Mouse (Mus musculus): ENCODE data around the gene Ano2.

Gene Ano2

GRCm38 (mm10) chr6:125743203-125744100 is 53.2 kb downstream of the Ano2 start:
- DNase-seq (ENCODE audit: low spot score) = no peak

- no peak for DNase-seq (ENCODE audit: low spot score)
Measured at GRCm38 (mm10) chr6:125747322-125747930, 57.2 kb downstream of the Ano2 start.

- DNase-seq (ENCODE audit: low spot score) = no peak
Measured at GRCm38 (mm10) chr6:125748646-125749045, 58.4 kb downstream of the Ano2 start.

GRCm38 (mm10) chr6:125762851-125763519 is 72.8 kb downstream of the Ano2 start:
- no peak for DNase-seq (ENCODE audit: low spot score)

- DNase-seq (ENCODE audit: low spot score) = no peak
Measured at GRCm38 (mm10) chr6:125773256-125773655, 83.0 kb downstream of the Ano2 start.

- no peak for DNase-seq (ENCODE audit: low spot score)
Measured at GRCm38 (mm10) chr6:125776291-125776690, 86.1 kb downstream of the Ano2 start.

- DNase-seq (ENCODE audit: low spot score) = no peak
Measured at GRCm38 (mm10) chr6:125802954-125803353, 112.7 kb downstream of the Ano2 start.

GRCm38 (mm10) chr6:125803364-125804011 is 113.3 kb downstream of the Ano2 start:
- no peak for DNase-seq (ENCODE audit: low spot score)

- no peak for DNase-seq (ENCODE audit: low spot score)
Measured at GRCm38 (mm10) chr6:125808996-125809649, 118.9 kb downstream of the Ano2 start.

- no peak for DNase-seq (ENCODE audit: low spot score)
Measured at GRCm38 (mm10) chr6:125811395-125811794, 121.2 kb downstream of the Ano2 start.

GRCm38 (mm10) chr6:125838121-125838520 is 147.9 kb downstream of the Ano2 start:
- no peak for DNase-seq (ENCODE audit: low spot score)

- DNase-seq (ENCODE audit: low spot score) = no peak
Measured at GRCm38 (mm10) chr6:125841284-125841683, 151.1 kb downstream of the Ano2 start.

- no peak for DNase-seq (ENCODE audit: low spot score)
Measured at GRCm38 (mm10) chr6:125851196-125851595, 161.0 kb downstream of the Ano2 start.

GRCm38 (mm10) chr6:125858294-125858693 is 168.1 kb downstream of the Ano2 start:
- DNase-seq (ENCODE audit: low spot score) = no peak

- DNase-seq (ENCODE audit: low spot score) = no peak
Measured at GRCm38 (mm10) chr6:125868516-125868915, 178.3 kb downstream of the Ano2 start.

GRCm38 (mm10) chr6:125871482-125871881 is 181.3 kb downstream of the Ano2 start:
- DNase-seq (ENCODE audit: low spot score) = no peak

- DNase-seq (ENCODE audit: low spot score) = no peak
Measured at GRCm38 (mm10) chr6:125874742-125875141, 184.5 kb downstream of the Ano2 start.

GRCm38 (mm10) chr6:125876884-125877283 is 186.7 kb downstream of the Ano2 start:
- no peak for DNase-seq (ENCODE audit: low spot score)

- DNase-seq (ENCODE audit: low spot score) = no peak
Measured at GRCm38 (mm10) chr6:125878671-125879070, 188.5 kb downstream of the Ano2 start.

- DNase-seq (ENCODE audit: low spot score) = no peak
Measured at GRCm38 (mm10) chr6:125879306-125879705, 189.1 kb downstream of the Ano2 start.

- DNase-seq (ENCODE audit: low spot score) = no peak
Measured at GRCm38 (mm10) chr6:125888596-125888995, 198.4 kb downstream of the Ano2 start.

GRCm38 (mm10) chr6:125894340-125894739 is 204.1 kb downstream of the Ano2 start:
- DNase-seq (ENCODE audit: low spot score) = no peak
